Mouse (Mus musculus): ENCODE results near the gene Ccdc78.
A peak's percentile ranks its signal among the peaks of the same experiment; 100 is the strongest.

DNA sequence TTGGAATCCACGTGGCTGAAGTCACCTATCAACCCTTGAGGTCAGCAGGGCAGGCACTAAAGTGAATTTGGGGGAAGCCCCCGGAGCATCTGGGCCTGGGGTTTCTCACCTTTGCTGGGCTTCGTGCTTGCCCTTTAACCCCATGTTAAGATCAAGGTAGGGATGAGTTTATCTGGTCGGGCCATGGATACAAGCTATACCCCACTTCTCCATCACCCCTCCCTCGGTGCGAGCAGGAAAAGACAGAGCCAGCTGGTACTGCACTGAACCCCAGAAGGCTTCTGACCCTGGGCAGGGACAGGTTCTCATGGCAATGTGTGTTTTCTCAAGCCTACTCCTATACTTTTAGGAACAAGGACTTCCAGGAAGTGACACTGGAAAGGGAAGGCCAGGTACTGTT, 5.0 kb upstream of the Ccdc78 start:
- TF ChIP-seq SIN3A (IDR thresholded peaks at IDR 0.05; ENCODE audit: low read length) (no peak), POLR2A (IDR thresholded peaks at IDR 0.05; ENCODE audit: control insufficient read depth in 1 of 2, insufficient read depth in 1 of 2, low read depth in 1 of 2, low read length in 2 of 2, poor library complexity in 1 of 2) (no peak), CTCF (IDR thresholded peaks at IDR 0.05 in 2 of 3, conservative IDR thresholded peaks at IDR 0.05 in 1 of 3; ENCODE audit: control insufficient read depth in 1 of 3, insufficient read depth in 1 of 3, low read depth in 2 of 3, low read length in 3 of 3, poor library complexity in 1 of 3, severe bottlenecking in 1 of 3) (no peak), ELF1 (IDR thresholded peaks at IDR 0.05; ENCODE audit: low read depth, low read length) (0 out of 2 replicates have a peak, but pooled peaks have one; percentile 4), USF1 (IDR thresholded peaks at IDR 0.05; ENCODE audit: low read depth, low read length) (no peak)

Measured in MEL (cell line).